Mouse (Mus musculus) midbrain, embryonic 12.5 days (tissue): ENCODE data around the gene Gm17535. TPM values are rescaled to one million over a fixed set of nuclear protein-coding genes. Genes with fewer than 3 reads are reported as not detected.
A peak's percentile ranks its signal among the peaks of the same experiment; 100 is the strongest.
"Not testable (repeated sequence)": the region's sequence is repeated elsewhere in the genome, so short reads cannot be mapped to it uniquely, and the experiment has no call there.

Experiments
- ATAC-seq: fragments of 200-750 bp; cut with Nextera tagmentation; 2 replicates; pipeline ENCODE4 v1.8.0; 2017; ENCODE audit warnings: low read depth, moderate TSS enrichment, moderate library complexity; ENCODE audit not compliant: low FRiP score
- H3K27ac ChIP-seq: fragments of 300-500 bp; sonication (generic); replicated peaks from 2 replicates; pipeline ENCODE4 v1.5.1; 2016; ENCODE audit warnings: mild to moderate bottlenecking
- H3K27me3 ChIP-seq: fragments of 300-500 bp; sonication (generic); 2 replicates; pipeline ENCODE4 v1.6.1; 2016; ENCODE audit warnings: mild to moderate bottlenecking
- H3K36me3 ChIP-seq: fragments of 300-500 bp; sonication (generic); 2 replicates; pipeline ENCODE4 v1.6.1; 2016
- H3K4me1 ChIP-seq: fragments of 300-500 bp; sonication (generic); 2 replicates; pipeline ENCODE4 v1.6.1; 2016
- H3K4me2 ChIP-seq: fragments of 300-500 bp; sonication (generic); replicated peaks from 2 replicates; pipeline ENCODE4 v1.6.1; 2016; ENCODE audit warnings: mild to moderate bottlenecking, moderate library complexity
- H3K4me3 ChIP-seq: fragments of 300-500 bp; sonication (generic); 2 replicates; pipeline ENCODE4 v1.5.1; 2016; ENCODE audit warnings: mild to moderate bottlenecking
- H3K9ac ChIP-seq: fragments of 300-500 bp; sonication (generic); replicated peaks from 2 replicates; pipeline ENCODE4 v1.6.1; 2016; ENCODE audit warnings: mild to moderate bottlenecking, moderate library complexity
- H3K9me3 ChIP-seq: fragments of 300-500 bp; sonication (generic); 2 replicates; pipeline ENCODE4 v1.6.1; 2016; ENCODE audit warnings: mild to moderate bottlenecking
- WGBS: fragments of 180-500 bp; shearing (Covaris S2); methylation state at CpG from one replicate; pipeline ENCODE4 v1.1.7; 2016; 5-methylcytosine and 5-hydroxymethylcytosine counted together
- microRNA-seq: library from miRNA; unstranded; fragments of <30 nt; microRNA quantifications from one replicate; pipeline ENCODE4, GENCODE M21; 2017
- polyA plus RNA-seq: library from polyadenylated mRNA; unstranded; fragments of >200 nt; fragmentation: Nextera tagmentation; extraction: Ambion mirVana; gene quantifications from 2 replicates; pipeline ENCODE4 v1.2.1, GENCODE M21; 2016

Gene Gm17535
- polyA plus RNA-seq, 1 experiment from 2014 or later, result not detected

DNA sequence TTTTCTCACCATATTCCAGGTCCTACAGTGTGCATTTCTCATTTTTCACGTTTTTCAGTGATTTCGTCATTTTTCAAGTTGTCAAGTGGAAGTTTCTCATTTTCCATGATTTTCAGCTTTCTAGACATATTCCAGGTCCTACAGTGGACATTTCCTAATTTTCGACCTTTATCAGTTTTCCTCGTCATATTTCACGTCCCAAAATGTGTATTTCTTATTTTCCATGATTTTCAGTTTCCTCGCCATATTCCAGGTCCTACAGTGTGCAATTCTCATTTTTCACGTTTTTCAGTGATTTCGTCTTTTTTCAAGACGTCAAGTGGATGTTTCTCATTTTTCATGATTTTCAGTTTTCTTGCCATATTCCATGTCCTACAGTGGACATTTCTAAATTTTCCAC lies 7.2 kb upstream of the Gm17535 start:
- not testable (repeated sequence) for H3K27ac ChIP-seq, H3K9ac ChIP-seq, H3K4me1 ChIP-seq, H3K4me3 ChIP-seq, H3K36me3 ChIP-seq, H3K9me3 ChIP-seq, H3K27me3 ChIP-seq, H3K4me2 ChIP-seq, ATAC-seq
- WGBS, result 70% methylated on average over 9 of the region's 9 CpGs

DNA sequence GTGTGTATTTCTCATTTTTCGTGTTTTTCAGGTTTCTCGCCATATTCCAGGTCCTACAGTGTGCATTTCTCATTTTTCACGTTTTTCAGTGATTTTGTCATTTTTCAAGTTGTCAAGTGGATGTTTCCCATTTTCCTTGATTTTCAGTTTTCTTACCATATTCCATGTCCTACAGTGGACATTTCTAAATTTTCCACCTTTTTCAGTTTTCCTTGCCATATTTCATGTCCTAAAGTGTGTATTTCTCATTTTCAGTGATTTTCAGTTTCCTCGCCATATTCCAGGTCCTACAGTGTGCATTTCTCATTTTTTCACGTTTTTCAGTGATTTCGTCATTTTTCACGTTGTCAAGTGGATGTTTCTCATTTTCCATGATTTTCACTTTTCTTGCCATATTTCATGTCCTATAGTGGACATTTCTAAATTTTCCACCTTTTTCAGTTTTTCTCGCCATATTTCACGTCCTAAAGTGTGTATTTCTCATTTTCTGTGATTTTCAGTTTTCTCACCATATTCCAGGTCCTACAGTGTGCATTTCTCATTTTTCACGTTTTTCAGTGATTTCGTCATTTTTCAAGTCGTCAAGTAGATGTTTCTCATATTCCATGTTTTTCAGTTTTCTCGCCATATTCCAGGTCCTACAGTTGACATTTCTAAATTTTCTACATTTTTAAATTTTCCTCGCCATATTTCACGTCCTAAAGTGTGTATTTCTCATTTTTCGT lies 5.0 kb upstream of the Gm17535 start:
- H3K27me3 ChIP-seq, H3K27ac ChIP-seq, ATAC-seq, H3K4me1 ChIP-seq, H3K9me3 ChIP-seq, H3K36me3 ChIP-seq, H3K9ac ChIP-seq, H3K4me3 ChIP-seq, H3K4me2 ChIP-seq: not testable (repeated sequence)
- WGBS, result 65% methylated on average over 14 of the region's 16 CpGs

DNA sequence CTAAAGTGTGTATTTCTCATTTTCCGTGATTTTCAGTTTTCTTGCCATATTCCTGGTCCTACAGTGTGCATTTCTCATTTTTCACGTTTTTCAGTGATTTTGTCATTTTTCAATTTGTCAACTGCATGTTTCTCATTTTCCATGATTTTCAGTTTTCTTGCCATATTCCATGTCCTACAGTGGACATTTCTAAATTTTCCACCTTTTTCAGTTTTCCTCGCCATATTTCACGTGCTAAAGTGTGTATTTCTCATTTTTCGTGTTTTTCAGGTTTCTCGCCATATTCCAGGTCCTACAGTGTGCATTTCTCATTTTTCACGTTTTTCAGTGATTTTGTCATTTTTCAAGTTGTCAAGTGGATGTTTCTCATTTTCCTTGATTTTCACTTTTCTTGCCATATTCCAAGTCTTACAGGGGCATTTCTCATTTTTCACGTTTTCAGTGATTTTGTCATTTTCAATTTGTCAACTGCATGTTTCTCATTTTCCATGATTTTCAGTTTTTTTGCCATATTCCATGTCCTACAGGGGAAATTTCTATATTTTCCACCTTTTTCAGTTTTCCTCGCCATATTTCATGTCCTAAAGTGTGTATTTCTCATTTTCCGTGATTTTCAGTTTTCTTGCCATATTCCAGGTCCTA lies 3.6 kb upstream of the Gm17535 start:
- not testable (repeated sequence) for H3K4me2 ChIP-seq, H3K36me3 ChIP-seq, H3K27ac ChIP-seq, H3K9ac ChIP-seq, H3K9me3 ChIP-seq, H3K27me3 ChIP-seq, H3K4me3 ChIP-seq, H3K4me1 ChIP-seq
- ATAC-seq, result 0 out of 2 replicates have a peak, but pooled peaks have one; percentile 25
- 64% methylated on average over 3 of the region's 10 CpGs for WGBS

DNA sequence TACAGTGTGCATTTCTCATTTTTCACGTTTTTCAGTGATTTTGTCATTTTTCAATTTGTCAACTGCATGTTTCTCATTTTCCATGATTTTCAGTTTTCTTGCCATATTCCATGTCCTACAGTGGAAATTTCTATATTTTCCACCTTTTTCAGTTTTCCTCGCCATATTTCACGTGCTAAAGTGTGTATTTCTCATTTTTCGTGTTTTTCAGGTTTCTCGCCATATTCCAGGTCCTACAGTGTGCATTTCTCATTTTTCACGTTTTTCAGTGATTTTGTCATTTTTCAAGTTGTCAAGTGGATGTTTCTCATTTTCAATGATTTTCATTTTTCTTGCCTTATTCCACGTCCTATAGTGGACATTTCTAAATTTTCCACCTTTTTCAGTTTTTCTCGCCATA lies 2.2 kb downstream of the Gm17535 start, which contains the start of gene Gm10715:
Gm10715 (plus strand) TSS at position 301 of the 400 bp plus-strand sequence.
- H3K9me3 ChIP-seq, H3K36me3 ChIP-seq, ATAC-seq, H3K4me1 ChIP-seq, H3K27me3 ChIP-seq, H3K9ac ChIP-seq, H3K4me2 ChIP-seq, H3K4me3 ChIP-seq, H3K27ac ChIP-seq: not testable (repeated sequence)
- WGBS, result 77% methylated on average over 8 of the region's 8 CpGs

DNA sequence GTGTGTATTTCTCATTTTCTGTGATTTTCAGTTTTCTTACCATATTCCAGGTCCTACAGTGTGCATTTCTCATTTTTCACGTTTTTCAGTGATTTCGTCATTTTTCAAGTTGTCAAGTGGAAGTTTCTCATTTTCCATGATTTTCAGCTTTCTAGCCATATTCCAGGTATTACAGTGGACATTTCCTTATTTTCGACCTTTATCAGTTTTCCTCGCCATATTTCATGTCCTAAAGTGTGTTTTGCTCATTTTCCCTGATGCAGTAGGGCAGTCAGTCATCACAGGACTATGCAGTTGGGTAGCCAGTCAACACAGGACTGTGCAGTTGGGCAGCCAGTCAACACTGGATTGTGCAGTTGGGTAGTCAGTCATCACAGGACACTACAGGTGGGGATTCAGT lies 3.8 kb downstream of the Gm17535 start:
- WGBS, result 70% methylated on average over 4 of the region's 4 CpGs
- not testable (repeated sequence) for ATAC-seq

More for the DNA sequence above, 3.8 kb downstream of the Gm17535 start:
- not testable (repeated sequence) for H3K9me3 ChIP-seq, H3K27ac ChIP-seq, H3K36me3 ChIP-seq, H3K4me2 ChIP-seq, H3K27me3 ChIP-seq, H3K4me1 ChIP-seq, H3K4me3 ChIP-seq, H3K9ac ChIP-seq

Small RNA genes within 50 kb of the gene (microRNA-seq; reads per million reads assigned to microRNA genes)
- gene Mir101c, result not detected

Other genes with a start within 250 kb of the Gm17535 start
- gene Gm10722, start 33.7 kb upstream of the Gm17535 start, polyA plus RNA-seq, result not detected in 2 replicates
- gene Gm11168, start 31.3 kb upstream of the Gm17535 start, polyA plus RNA-seq, result 0.37 TPM in 1 of 2 replicates, not detected in the other
- 0.59 TPM in 1 of 2 replicates, not detected in the other for gene Gm10721, start 21.5 kb upstream of the Gm17535 start, polyA plus RNA-seq
- gene Gm10720, start 18.9 kb upstream of the Gm17535 start, polyA plus RNA-seq, result not detected in 2 replicates
- 0.50 and 0.65 TPM in 2 replicates for gene Gm10719, start 17.2 kb upstream of the Gm17535 start, polyA plus RNA-seq
- gene Gm10718, start 11.1 kb upstream of the Gm17535 start, polyA plus RNA-seq, result 0.50 and 1.1 TPM in 2 replicates
- gene Gm10717, start 9.2 kb upstream of the Gm17535 start, polyA plus RNA-seq, result 1.3 and 1.5 TPM in 2 replicates
- gene Gm10715, start 2.3 kb downstream of the Gm17535 start, polyA plus RNA-seq, result not detected in 2 replicates